Mouse (Mus musculus) hematopoietic stem cell, adult 5-6 weeks (primary cell): Measurements from ENCODE around the gene Gm42715. TPM values are rescaled to one million over a fixed set of nuclear protein-coding genes. Genes with fewer than 3 reads are reported as not detected.

Experiments used
- ATAC-seq, 2 experiments: fragments of 125-278 bp in 1 of 2; replicated peaks in 1 of 2; 2 replicates each; pipeline ENCODE4 v1.8.0; 2016 to 2017; ENCODE audit warnings: inconsistent platforms in 2 of 2, mild to moderate bottlenecking in 2 of 2, moderate number of reproducible peaks in 2 of 2, low read depth in 1 of 2, moderate TSS enrichment in 1 of 2; ENCODE audit not compliant: low FRiP score in 2 of 2, poor library complexity in 2 of 2, severe bottlenecking in 2 of 2, insufficient read depth in 1 of 2, low TSS enrichment in 1 of 2
- total RNA-seq: library from RNA; stranded (forward); fragments of 172-1452, 232-1000 nt; gene quantifications from 2 replicates; pipeline ENCODE4 v1.2.3, GENCODE M21; 2017

The Gm42715 gene
- total RNA-seq, 1 experiment from 2014 or later = 8.9 TPM

DNA sequence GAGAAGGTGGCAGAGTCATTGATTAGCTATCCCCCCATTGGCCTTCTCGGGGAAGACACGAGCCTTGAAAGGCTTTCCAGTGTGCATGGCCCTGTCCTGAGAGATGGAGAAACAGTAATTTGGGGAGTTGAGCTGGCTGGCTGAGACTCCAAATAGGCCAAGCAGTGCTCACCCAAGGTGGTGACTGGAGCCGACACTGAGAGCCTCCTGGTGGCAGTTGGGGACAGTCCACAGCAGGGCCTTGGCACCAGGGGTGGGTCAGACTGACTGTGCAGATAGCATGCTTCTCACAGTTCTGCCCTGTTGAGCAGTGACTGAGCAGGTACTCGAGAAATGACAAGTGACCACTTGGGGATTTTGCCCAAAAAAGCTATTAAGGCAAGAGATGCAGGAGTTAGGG is 82.4 kb downstream of the Gm42715 start:
- ATAC-seq = no peak

DNA sequence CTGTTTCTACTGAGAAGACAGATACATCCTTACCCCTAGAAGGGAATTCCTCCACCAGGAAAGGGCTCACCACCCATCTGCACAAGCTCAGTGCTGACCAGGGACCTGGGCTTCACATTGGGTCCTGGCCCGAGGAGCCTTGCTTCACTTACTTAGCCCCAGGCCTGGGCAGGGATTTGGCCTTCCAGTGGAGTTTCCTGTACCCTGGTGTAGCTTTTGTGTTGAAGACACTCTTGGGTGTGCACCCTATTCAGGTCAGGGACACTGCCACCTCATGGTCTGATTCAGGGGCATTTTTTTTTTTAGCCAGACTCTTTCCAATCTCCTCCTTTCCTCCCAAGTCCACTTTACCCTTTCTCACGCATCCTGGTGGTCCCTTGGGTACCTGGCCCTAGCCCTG is 83.5 kb downstream of the Gm42715 start:
- no peak for ATAC-seq

DNA sequence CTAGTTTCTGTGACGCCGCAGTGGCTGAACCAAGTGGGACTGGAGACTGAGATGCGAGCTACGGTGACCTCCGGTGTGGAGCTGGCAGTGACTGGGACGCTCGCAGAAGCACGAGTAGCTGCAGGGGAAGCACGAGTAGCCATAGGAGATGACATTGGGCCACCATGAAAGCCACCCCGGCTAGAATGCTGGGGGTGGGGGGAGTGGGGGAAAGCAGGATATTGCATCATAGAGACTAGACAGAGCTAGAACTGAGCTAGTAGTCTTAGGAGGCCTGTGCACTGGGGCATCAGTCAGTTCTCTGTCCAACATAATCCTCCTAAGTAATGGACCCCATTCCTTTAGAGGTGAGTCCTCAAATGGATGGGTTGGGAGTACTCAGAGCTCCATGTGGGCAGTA is 84.9 kb downstream of the Gm42715 start:
- ATAC-seq = no peak

DNA sequence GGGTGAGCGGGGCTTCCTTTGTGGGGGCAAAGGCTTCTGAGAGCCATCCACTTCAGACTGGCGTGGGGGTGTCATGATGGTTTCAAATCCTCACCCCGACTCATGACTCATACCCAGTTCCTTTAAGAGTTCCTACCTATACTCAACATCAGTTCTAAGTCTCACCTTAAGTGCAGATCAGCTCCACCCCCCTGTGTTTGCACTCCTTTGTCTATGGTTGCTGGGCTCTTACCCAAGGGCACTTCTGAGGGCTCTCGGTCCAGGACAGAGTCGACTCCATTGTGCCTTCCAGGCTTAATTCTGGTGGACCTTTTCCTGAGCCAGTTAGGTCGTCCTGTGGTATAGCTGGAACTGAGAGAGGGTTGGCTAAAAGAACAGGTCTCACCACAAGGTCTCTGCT is 87.8 kb downstream of the Gm42715 start:
- ATAC-seq = no peak

DNA sequence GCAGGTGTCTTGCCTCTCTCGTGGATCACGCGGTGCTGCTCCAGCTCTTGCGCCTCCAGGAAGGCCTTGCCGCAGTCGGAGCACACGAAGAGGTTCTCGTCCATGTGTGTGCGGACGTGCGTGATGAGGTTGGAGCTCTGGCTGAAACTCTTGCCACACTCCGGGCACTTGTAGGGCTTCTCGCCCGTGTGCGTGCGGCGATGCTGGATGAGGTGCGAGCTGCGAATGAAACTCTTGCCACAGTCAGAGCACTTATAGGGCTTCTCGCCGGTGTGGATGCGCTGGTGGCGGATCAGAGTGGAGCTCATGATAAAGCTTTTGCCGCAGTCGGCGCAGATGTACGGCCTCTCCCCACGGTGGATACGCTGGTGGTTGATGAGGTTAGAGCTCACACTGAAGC is 91.6 kb downstream of the Gm42715 start:
- ATAC-seq = no peak

DNA sequence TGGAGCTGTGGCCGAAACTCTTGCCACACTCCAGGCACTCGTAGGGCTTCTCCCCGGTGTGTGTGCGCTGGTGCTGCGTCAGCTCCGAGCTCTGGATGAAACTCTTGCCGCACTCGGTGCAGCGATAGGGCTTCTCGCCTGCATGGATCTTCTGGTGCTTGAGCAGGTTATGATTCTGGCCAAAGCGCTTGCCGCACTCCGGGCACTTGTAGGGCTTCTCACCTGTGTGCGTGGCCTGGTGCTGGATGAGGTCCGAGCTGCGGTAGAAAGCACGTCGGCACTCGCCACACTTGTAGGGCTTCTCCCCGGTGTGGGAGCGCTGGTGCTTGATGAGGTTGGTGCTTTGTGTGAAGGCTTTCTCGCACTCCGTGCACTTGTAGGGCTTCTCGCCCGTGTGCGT is 92.2 kb downstream of the Gm42715 start:
- ATAC-seq = no peak

DNA sequence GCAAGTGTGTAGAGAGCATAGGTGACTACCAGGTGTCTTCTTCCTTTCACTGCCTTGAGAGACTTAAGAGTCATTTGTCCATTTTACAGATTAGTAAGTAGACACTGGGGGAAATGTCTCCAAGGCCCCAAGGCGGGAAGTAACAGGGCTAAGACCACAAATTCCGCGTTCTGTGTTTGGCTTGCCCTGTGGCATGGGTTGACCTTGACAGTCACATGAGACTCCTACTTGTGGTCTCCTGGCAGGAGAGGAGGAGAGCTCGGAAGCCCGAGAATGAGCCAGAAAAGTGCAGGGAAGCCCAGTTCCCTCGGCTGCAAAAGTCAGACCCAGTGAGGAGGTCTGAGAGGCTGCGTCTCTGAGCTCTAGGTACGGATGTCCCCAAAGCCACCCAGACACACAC is 94.1 kb downstream of the Gm42715 start:
- ATAC-seq = no peak

DNA sequence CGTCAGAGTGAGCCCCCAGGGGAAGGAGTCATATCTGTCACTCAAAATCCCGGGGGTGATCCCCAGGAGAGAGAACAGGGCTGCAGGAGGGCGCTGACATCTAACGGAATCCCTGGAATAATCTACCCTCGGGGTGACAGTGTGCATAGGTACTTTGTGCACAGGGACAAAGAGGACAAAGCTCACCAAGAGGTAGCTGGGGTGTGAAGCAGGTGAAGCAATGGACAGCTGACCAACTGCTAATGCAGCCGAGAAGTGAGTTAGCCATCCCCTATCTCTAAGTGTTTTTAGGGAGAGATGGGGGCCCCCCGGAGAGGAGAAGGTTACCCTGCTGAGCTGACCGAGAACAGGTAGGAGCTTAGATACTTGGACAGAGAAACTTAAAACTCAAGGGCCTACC is 94.7 kb downstream of the Gm42715 start:
- ATAC-seq = no peak

DNA sequence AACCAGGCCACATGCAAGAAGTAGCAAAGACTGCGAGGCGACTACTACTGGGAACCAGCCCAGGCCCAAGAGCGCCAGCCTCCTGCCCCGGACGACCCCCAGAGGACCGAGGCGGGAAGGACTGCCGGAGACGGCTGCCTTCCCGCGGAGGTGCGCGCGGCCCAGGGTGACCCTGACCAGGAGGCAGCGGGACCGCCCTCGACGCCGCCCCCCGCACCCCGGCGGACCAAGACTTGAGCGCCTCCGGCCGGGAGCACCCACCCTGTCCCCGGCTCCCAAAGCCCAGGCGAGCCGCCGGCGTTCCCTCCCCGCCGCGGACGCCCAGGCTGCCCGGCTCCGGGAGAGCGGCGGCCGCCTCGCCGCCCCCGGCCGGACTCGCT is 95.1 kb downstream of the Gm42715 start:
- ATAC-seq = peak; percentile 30 to 40; a peak in 1 of 4 replicates

DNA sequence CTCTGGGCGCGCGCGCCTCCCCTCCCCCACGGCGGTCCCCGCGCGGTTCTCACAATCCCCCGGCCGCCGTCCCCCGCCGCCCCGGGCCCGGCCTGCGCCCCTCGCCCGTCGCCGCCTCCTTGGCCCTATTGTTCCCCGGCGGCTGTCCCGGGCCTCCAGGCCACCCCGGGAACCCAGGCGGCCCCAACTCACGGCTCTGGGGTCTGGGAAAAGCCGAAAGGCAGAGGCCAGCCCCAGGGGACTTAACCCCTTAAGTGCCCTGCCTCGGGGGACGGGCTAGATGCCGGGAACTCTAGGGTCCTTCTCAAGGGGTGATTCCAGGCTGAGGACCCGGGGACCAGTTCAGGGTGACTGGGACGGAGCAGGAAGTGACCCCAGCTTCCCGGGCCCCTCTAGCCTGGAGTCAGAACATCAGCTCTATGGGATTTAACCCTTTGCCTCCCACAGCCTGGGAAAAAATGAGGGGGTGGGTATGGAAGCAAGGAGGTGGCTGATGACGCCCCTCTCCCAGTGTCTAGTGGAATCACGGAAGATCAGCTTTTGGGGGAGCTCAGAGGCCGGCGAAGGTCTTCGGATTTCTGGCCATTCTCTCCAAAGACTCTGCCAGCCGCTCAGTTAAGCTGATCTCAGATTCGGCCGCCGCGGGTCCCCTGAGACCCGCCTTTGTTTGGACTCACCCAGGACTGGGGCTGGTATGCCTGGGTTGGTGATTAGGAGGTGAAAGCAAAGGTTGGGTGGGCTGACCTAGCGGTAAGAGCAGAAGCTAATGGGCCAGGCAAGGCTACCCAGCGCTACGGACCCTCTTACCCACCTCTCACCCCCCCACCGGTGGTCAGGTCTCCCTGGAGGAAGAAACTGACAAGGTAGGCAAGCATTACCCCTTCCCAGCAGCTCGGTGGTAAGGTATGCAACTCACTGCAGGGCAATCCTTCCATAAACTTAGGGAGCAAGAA is 95.8 kb downstream of the Gm42715 start, which contains the start of gene Zfp629:
Gene Zfp629 (minus strand): TSS at position 907 of the 953 bp plus-strand sequence.
- peak; percentile 44 to 61 for ATAC-seq

DNA sequence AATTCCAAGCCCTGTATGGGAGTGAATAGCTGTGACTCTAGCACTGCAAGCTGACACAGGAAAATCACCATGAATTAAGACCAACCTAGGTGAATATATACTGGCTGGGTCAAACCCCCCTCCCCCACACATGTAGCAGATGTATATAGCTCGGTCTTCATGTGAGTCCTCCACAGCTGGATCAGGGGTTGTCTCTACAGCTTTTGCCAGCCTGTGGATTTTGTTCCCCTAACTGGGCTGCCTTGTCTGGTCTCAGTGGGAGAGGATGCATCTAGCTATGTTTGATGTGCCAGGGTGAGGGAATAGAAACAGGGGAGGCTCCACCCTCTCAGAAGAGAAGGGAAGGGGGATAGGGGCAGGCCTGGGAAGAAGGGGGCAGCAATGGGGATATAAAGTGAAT is 97.0 kb downstream of the Gm42715 start:
- no peak for ATAC-seq

Other genes starting within 250 kb of the Gm42715 start
- 76.8 and 79.8 TPM in 2 replicates for gene Sephs2, start 245.5 kb upstream of the Gm42715 start, total RNA-seq
- 13.7 and 23.1 TPM in 2 replicates for gene Itgal, start 223.3 kb upstream of the Gm42715 start, total RNA-seq
- gene Zfp768, start 174.0 kb upstream of the Gm42715 start, total RNA-seq = 9.1 and 11.1 TPM in 2 replicates
- gene Zfp747, start 143.5 kb upstream of the Gm42715 start, total RNA-seq = 6.8 TPM in 2 replicates
- 7.4 and 7.8 TPM in 2 replicates for gene 9130019O22Rik, start 132.4 kb upstream of the Gm42715 start, total RNA-seq
- 7.4 and 8.1 TPM in 2 replicates for gene E430018J23Rik, start 126.0 kb upstream of the Gm42715 start, total RNA-seq
- 13.1 and 13.9 TPM in 2 replicates for gene Zfp764, start 112.8 kb upstream of the Gm42715 start, total RNA-seq
- 3.7 and 11.5 TPM in 2 replicates for gene Zfp688, start 97.5 kb upstream of the Gm42715 start, total RNA-seq
- 3.1 and 4.3 TPM in 2 replicates for gene Zfp689, start 70.4 kb upstream of the Gm42715 start, total RNA-seq
- gene Prr14, start 60.0 kb upstream of the Gm42715 start, total RNA-seq = 23.6 and 29.6 TPM in 2 replicates
- 15.2 and 27.3 TPM in 2 replicates for gene Fbrs, start 40.4 kb upstream of the Gm42715 start, total RNA-seq
- gene Srcap, start 7.6 kb upstream of the Gm42715 start, total RNA-seq = 24.2 and 38.4 TPM in 2 replicates
- gene Tmem265, start 41.8 kb downstream of the Gm42715 start, total RNA-seq = 0.65 and 9.4 TPM in 2 replicates
- gene Phkg2, start 53.8 kb downstream of the Gm42715 start, total RNA-seq = 35.7 and 51.0 TPM in 2 replicates
- gene Ccdc189, start 69.0 kb downstream of the Gm42715 start, total RNA-seq = 3.6 and 8.4 TPM in 2 replicates
- 52.4 and 54.8 TPM in 2 replicates for gene Rnf40, start 69.2 kb downstream of the Gm42715 start, total RNA-seq
- gene Zfp629, start 96.2 kb downstream of the Gm42715 start, total RNA-seq = 16.1 and 16.8 TPM in 2 replicates
- 60.5 and 72.0 TPM in 2 replicates for gene Bcl7c, start 189.3 kb downstream of the Gm42715 start, total RNA-seq
- 1.3 and 7.7 TPM in 2 replicates for gene Ctf1, start 193.2 kb downstream of the Gm42715 start, total RNA-seq
- gene Ctf2, start 212.6 kb downstream of the Gm42715 start, total RNA-seq = not detected in 2 replicates
- 15.1 and 18.5 TPM in 2 replicates for gene Fbxl19, start 225.0 kb downstream of the Gm42715 start, total RNA-seq